Mouse (Mus musculus): Measurements from ENCODE around the gene Olfr286. TPM values are rescaled to one million over a fixed set of nuclear protein-coding genes. Genes with fewer than 3 reads are reported as not detected.

The Olfr286 gene
- not detected for total RNA-seq (2021)
- long read RNA-seq, experiment 1 = 0 reads
- long read RNA-seq, experiment 2 = 0 reads

- no peak for DNase-seq
- intact Hi-C loops (cut with DNase I) = no loop called here
Observed at GRCm38 (mm10) chr15:98234350-98234749, at the start of gene Olfr286. TSS of gene Olfr286 (minus strand) at chr15:98234450.

- intact Hi-C loops (cut with DNase I) = no loop called here
- no peak for DNase-seq
Observed at GRCm38 (mm10) chr15:98257776-98258175, 23.5 kb upstream of the Olfr286 start.

GRCm38 (mm10) chr15:98257193-98257592 lies 22.9 kb upstream of the Olfr286 start, which contains the start of gene H1fnt:
TSS of gene H1fnt (minus strand) at chr15:98257293.
- no peak for DNase-seq
- intact Hi-C loops (cut with DNase I) = no loop called here

GRCm38 (mm10) chr15:98256271-98256670 lies 22.0 kb upstream of the Olfr286 start:
- intact Hi-C loops (cut with DNase I) = no loop called here
- no peak for DNase-seq

DNA sequence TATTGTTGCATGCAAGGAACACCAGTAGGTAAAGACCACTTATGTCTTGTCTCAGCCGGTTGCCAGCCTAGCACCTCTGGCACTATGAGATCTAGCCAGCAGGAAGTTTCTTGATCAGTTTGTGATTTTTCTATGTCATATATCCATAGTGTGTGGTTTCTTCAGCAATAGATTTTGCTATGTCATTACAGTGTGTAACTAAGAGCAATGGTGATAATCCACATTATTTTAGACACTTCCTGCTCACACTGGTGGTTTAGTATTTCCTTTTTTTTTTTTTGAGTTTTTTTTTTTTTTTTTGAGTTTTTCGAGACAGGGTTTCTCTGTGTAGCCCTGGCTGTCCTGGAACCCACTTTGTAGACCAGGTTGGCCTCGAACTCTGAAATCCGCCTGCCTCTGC lies 1.2 kb upstream of the Olfr286 start:
- intact Hi-C loops (cut with DNase I) = no loop called here

GRCm38 (mm10) chr15:98226096-98226495 lies 8.2 kb downstream of the Olfr286 start:
- intact Hi-C loops (cut with DNase I) = no loop called here
- DNase-seq = no peak

More for the DNA sequence above, 1.2 kb upstream of the Olfr286 start:
- no peak for DNase-seq

DNA sequence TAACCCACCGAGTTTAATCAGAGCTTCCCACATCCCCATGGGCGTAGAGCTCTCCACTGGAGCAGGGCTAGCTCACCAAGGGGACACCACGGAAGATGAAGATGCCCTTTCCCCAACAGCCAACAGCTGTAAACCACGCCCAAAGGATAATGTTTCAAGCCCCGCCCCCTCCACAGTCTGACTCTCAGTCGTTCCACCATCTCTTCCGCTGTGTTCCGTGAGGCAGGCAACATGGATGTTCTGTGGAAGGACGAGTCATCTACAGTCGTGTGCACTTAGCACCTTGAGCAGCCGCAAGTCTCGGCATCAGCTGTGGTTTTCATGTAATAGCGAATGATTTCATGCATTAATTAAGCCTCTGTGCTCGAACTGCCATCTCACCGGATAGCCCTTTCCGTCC lies 8.6 kb downstream of the Olfr286 start:
- intact Hi-C loops (cut with DNase I) = no loop called here
- no peak for DNase-seq

DNA sequence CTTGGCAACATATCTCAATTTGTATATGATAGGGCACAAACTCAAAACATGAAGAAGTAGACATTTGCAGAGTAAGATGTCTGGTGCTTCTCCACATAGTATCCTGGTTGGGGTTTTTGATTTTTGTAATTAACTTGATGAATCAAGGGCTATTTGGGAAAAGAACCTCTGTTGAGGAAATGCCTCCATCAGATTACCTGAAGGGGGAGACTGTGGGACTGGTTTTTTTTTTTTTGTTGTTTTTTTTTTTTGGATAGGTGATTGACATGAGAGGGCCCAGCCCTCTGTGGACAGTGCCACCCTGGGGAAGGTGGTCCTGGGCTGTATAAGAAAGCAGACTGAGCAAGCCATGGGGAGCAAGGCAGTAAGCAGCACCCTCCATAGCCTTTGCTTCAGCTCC lies 11.9 kb downstream of the Olfr286 start:
- intact Hi-C loops (cut with DNase I) = no loop called here

DNA sequence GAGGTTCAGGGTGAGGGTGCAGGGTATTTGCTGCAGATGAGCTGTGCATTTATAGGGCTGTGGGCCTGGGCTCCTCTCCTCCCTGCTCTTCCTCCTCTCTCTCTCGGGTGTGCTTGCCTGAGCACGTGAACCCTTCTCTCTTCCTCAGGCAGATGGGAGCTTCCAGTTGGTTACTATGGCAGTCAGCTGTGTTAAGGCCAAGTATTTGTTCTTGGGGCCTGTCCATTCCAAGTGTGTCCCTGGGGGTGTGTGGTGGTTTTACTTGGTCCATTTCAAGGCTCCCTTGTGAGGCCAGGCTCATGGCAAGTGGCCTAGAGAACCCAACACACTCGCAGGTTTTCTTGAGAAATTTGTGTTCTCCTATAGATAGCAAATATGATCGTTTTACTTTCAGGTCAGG lies 13.4 kb downstream of the Olfr286 start, which contains the start of the genes Gm44579 and Olfr287:
Gene Gm44579, minus strand, starts transcription at position 101 of the 400 bp plus-strand sequence.
Gene Olfr287, minus strand, starts transcription at position 180 of the 400 bp plus-strand sequence.
- intact Hi-C loops (cut with DNase I) = no loop called here
- DNase-seq = no peak

More for the DNA sequence above, 11.9 kb downstream of the Olfr286 start:
- no peak for DNase-seq

DNA sequence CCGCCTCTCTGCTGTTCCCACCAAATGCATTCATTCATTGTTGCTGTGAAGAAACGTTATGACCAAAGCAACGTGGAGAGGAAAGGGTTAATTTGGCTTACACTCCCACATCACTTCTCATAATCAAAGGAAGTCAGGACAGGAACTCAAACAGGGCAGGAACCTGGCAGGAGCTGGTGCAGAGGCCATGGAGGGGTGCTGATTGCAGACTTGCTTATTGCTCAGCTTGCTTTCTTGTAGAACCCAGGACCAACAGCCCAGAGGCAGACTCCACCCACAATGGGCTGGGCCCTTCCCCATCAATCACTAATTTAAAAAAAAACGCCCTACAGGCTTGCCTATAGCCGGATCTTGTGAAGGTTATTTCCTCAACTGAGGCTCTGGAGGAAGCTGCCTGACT lies 20.1 kb downstream of the Olfr286 start:
- no peak for DNase-seq
- intact Hi-C loops (cut with DNase I) = no loop called here

- DNase-seq = no peak
- intact Hi-C loops (cut with DNase I) = no loop called here
Observed at GRCm38 (mm10) chr15:98213336-98213870, 20.8 kb downstream of the Olfr286 start.

DNA sequence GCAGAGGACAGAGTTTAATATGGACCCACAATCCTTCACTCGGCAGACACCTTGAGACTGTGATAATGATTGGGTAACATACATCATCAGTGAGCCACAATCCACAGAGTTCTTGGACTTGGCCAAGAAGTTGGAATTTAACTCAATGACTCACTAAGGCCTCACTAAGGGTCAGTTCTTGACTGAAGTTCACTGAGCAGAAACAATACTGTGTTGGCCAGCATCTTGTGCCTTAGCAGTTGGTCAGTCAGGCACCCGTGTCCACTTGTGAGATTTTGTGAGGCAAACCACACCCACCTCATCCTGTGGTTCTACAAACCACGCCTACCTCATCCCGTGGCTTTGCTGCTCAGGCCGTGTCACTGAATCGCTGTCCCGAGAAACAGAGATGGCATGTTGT lies 24.6 kb downstream of the Olfr286 start:
- intact Hi-C loops (cut with DNase I) = no loop called here
- no peak for DNase-seq

GRCm38 (mm10) chr15:98195442-98195841 lies 38.8 kb downstream of the Olfr286 start, which contains the start of gene Olfr288:
TSS of gene Olfr288 (minus strand) at chr15:98195542.
- DNase-seq = no peak
- intact Hi-C loops (cut with DNase I) = no loop called here

GRCm38 (mm10) chr15:98184456-98184855 lies 49.8 kb downstream of the Olfr286 start:
- no peak for DNase-seq
- intact Hi-C loops (cut with DNase I) = no loop called here

- intact Hi-C loops (cut with DNase I) = loop anchor here (2.0 kb wide), 2 partner anchors 115 to 207 kb away; partner anchors contain the start of gene Zfp641
- DNase-seq = no peak
Observed at GRCm38 (mm10) chr15:98181856-98182570, 52.2 kb downstream of the Olfr286 start.

- intact Hi-C loops (cut with DNase I) = loop anchor here (2.0 kb wide), 1 partner anchor 116 kb away; the partner anchor contains the start of gene Zfp641
- peak; percentile 88 to 89 for DNase-seq
Observed at GRCm38 (mm10) chr15:98181132-98181711, 53.0 kb downstream of the Olfr286 start.

- intact Hi-C loops (cut with DNase I) = loop anchor here (2.0 kb wide), 1 partner anchor 116 kb away; the partner anchor contains the start of gene Zfp641
- DNase-seq = no peak
Observed at GRCm38 (mm10) chr15:98180567-98181131, 53.6 kb downstream of the Olfr286 start.

DNA sequence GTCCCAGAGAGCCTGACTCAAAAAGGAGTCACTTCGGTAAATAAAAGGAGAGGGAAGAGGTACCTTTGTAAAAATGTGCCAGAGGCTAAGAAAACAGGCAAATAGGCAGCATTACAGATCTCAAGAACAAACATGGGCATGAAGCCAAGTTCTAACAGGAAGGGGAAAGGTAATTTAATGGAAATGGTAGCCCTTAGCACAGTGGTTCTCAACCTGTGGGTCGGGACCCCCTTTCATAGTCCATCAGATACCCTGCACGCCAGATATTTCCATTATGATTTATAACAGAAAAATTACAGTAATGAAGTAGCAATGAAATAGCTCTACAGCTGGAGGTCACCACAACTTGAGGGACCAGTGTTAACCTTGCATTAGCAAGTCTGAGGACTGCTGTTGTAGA lies 56.9 kb downstream of the Olfr286 start:
- intact Hi-C loops (cut with DNase I) = loop anchor here (10.0 kb wide), 1 partner anchor 193 kb away; no protein-coding TSS in a partner anchor
- DNase-seq = no peak

All from gastrocnemius, postnatal 36 days (tissue).